Mouse (Mus musculus) kidney, adult 2 months (tissue): Measurements from ENCODE around the gene 2410004B18Rik.

ENCODE experiments used
- CTCF ChIP-seq: fragments of 200-500 bp; conservative IDR thresholded peaks from 2 replicates; pipeline ENCODE4 v1.5.1; 2011; ENCODE audit warnings: low read depth, mild to moderate bottlenecking, control low read depth, low read length, moderate library complexity, mixed read lengths; ENCODE audit not compliant: insufficient read depth, insufficient read length
- POLR2A ChIP-seq: fragments of 200-500 bp; IDR thresholded peaks from one replicate; pipeline ENCODE4 v1.6.1; 2011; ENCODE audit warnings: low read depth, low read length, control low read depth

GRCm38 (mm10) chr3:145950815-145951130 is 13.0 kb downstream of the 2410004B18Rik start:
- TF ChIP-seq POLR2A = no peak
- TF ChIP-seq CTCF = no peak
